Mouse (Mus musculus) myocyte (in vitro differentiated cells): ENCODE results near the gene Chuk.

Experiments used
- POLR2A ChIP-seq: IDR thresholded peaks from one replicate; pipeline ENCODE4 v1.6.1; 2011; ENCODE audit warnings: low read depth, mild to moderate bottlenecking, control low read depth, moderate library complexity; ENCODE audit not compliant: insufficient read length
- TCF12 ChIP-seq: IDR thresholded peaks from one replicate; pipeline ENCODE4 v1.6.1; 2011; ENCODE audit warnings: mild to moderate bottlenecking, control low read depth; ENCODE audit not compliant: poor library complexity, insufficient read depth, severe bottlenecking
- USF1 ChIP-seq: IDR thresholded peaks from one replicate; pipeline ENCODE4 v1.6.1; 2011; ENCODE audit warnings: low read depth, mild to moderate bottlenecking, control low read depth, moderate library complexity

DNA sequence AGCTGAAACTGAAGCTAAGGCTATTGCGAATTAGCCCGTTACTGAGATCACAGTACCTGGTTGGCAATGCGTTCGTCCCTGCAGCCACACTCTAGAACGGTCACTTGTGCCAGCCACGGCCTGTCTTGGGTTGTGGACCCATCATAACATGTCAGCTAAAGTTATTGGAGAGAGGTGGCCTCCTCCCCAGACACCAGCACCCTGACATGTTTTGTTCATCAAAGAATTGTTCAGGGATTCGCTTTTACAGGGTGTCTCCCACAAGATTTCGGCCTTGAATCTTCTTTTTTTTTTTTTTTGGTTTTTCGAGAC lies 39.2 kb upstream of the Chuk start:
- TF ChIP-seq TCF12 = no peak
- no peak for TF ChIP-seq POLR2A
- TF ChIP-seq USF1 = no peak
